Mouse (Mus musculus) olfactory bulb, adult 2 months (tissue): ENCODE measurements around the gene BC052040.

Experiments
- CTCF ChIP-seq: fragments of 200-500 bp; IDR thresholded peaks from 2 replicates; pipeline ENCODE4 v1.5.1; 2012; ENCODE audit warnings: low read depth, mild to moderate bottlenecking, low read length, moderate library complexity; ENCODE audit not compliant: insufficient read depth
- POLR2A ChIP-seq: fragments of 200-500 bp; IDR thresholded peaks from 2 replicates; pipeline ENCODE4 v1.6.1; 2012; ENCODE audit warnings: mild to moderate bottlenecking, low read depth, low read length, moderate library complexity; ENCODE audit not compliant: insufficient read depth

GRCm38 (mm10) chr2:115590602-115591001 lies 9.1 kb downstream of the BC052040 start:
- TF ChIP-seq POLR2A, result no peak
- no peak for TF ChIP-seq CTCF
